Mouse (Mus musculus) heart, embryonic 16.5 days (tissue): ENCODE results near the gene Ttc4. TPM values are rescaled to one million over a fixed set of nuclear protein-coding genes. Genes with fewer than 3 reads are reported as not detected.

Source experiments
- ATAC-seq: fragments of 200-750 bp; cut with Nextera tagmentation; replicated peaks from 2 replicates; pipeline ENCODE4 v1.8.0; 2017; ENCODE audit warnings: moderate number of reproducible peaks; ENCODE audit not compliant: insufficient read depth, low FRiP score; ENCODE audit errors: extremely low read depth
- H3K27ac ChIP-seq: fragments of 300-500 bp; sonication (generic); 2 replicates; pipeline ENCODE4 v1.5.1; 2014; ENCODE audit warnings: mild to moderate bottlenecking, low read length, control low read depth, moderate library complexity
- H3K27me3 ChIP-seq: fragments of 300-500 bp; sonication (generic); 2 replicates; pipeline ENCODE4 v1.6.1; 2014; ENCODE audit warnings: low read length, mixed read lengths; ENCODE audit not compliant: control insufficient read depth, insufficient read depth
- H3K36me3 ChIP-seq: fragments of 300-500 bp; sonication (generic); 2 replicates; pipeline ENCODE4 v1.6.1; 2014; ENCODE audit not compliant: control insufficient read depth, insufficient read depth
- H3K4me1 ChIP-seq: fragments of 300-500 bp; sonication (generic); 2 replicates; pipeline ENCODE4 v1.6.1; 2014; ENCODE audit warnings: low read length, mixed read lengths; ENCODE audit not compliant: control insufficient read depth, insufficient read depth
- H3K4me2 ChIP-seq: fragments of 300-500 bp; sonication (generic); 2 replicates; pipeline ENCODE4 v1.6.1; 2014; ENCODE audit warnings: low read depth, mild to moderate bottlenecking, control low read depth, low read length
- H3K4me3 ChIP-seq: fragments of 300-500 bp; sonication (generic); 2 replicates; pipeline ENCODE4 v1.5.1; 2014; ENCODE audit warnings: mild to moderate bottlenecking, control low read depth, low read length
- H3K9ac ChIP-seq: fragments of 300-500 bp; sonication (generic); 2 replicates; pipeline ENCODE4 v1.6.1; 2014; ENCODE audit warnings: low read length, control low read depth
- H3K9me3 ChIP-seq: fragments of 300-500 bp; sonication (generic); replicated peaks from 2 replicates; pipeline ENCODE4 v1.6.1; 2016; ENCODE audit warnings: low read length; ENCODE audit not compliant: control insufficient read depth
- WGBS: fragments of 180-500 bp; shearing (Covaris S2); extraction: QIAGEN DNeasy Blood & Tissue Kit; methylation state at CpG from one replicate; pipeline ENCODE4 v1.1.7; 2014; 5-methylcytosine and 5-hydroxymethylcytosine counted together
- polyA plus RNA-seq: library from polyadenylated mRNA; unstranded; fragments of >200 nt; fragmentation: Nextera tagmentation; extraction: Ambion mirVana; gene quantifications from 2 replicates; pipeline ENCODE4 v1.2.1, GENCODE M21; 2015

Gene Ttc4
- polyA plus RNA-seq, 1 experiment from 2014 or later, result 62.8 TPM

GRCm38 (mm10) chr4:106613560-106613959 lies 65.2 kb downstream of the Ttc4 start:
- WGBS, result 59% methylated on average over 3 of the region's 3 CpGs
- H3K27ac ChIP-seq, result no peak overlapping the region
- no peak overlapping the region for H3K4me2 ChIP-seq
- H3K4me3 ChIP-seq, result no peak overlapping the region
- H3K36me3 ChIP-seq, result no peaks in the 10 kb centered on the region
- H3K9ac ChIP-seq, result no peak overlapping the region
- ATAC-seq, result no peak
- peaks cover 10% of the 10 kb centered on the region for H3K27me3 ChIP-seq
- 0 out of 2 replicates have a peak, but pooled peaks cover 2% of the 10 kb centered on the region for H3K4me1 ChIP-seq
- no peaks in the 10 kb centered on the region; the same call in 1 of the 2 replicates for H3K9me3 ChIP-seq

DNA sequence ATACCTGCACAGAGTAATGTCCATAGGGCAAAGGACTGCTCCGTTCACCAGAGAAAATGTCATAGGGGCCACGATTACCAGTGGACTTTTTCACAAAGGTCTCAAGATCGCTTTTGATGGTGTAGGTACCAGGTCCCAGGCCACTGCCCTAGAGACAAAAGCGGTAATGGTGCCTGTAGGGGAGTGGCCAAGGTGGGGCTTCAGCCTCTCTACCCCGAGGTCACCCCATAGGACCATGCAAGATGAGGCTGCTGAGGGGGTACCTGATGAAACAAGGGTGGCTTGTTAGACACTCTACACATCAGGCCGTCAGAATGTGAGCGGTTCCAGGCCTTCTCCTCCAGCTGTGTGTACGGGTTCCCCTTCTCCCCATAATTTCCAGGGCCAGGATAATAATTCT lies 65.6 kb downstream of the Ttc4 start:
- 71% methylated on average over 8 of the region's 8 CpGs for WGBS
- no peak for ATAC-seq
- Histone ChIP-seq H3K4me1 (0 out of 2 replicates have a peak, but pooled peaks cover 2% of the 10 kb centered on the region), H3K9me3 (no peaks in the 10 kb centered on the region; the same call in 1 of the 2 replicates), H3K27me3 (peaks cover 10% of the 10 kb centered on the region), H3K4me2 (no peak overlapping the region), H3K27ac (no peak overlapping the region), H3K36me3 (no peaks in the 10 kb centered on the region), H3K9ac (no peak overlapping the region), H3K4me3 (no peak overlapping the region)

Other genes with a start within 250 kb of the Ttc4 start
- 0.46 and 0.67 TPM in 2 replicates for gene Pcsk9, start 214.6 kb downstream of the Ttc4 start, polyA plus RNA-seq
- gene Bsnd, start 186.7 kb downstream of the Ttc4 start, polyA plus RNA-seq, result not detected in 2 replicates
- 1.7 and 1.9 TPM in 2 replicates for gene Dhcr24, start 117.9 kb downstream of the Ttc4 start, polyA plus RNA-seq
- gene Lexm, start 61.7 kb downstream of the Ttc4 start, polyA plus RNA-seq, result not detected in 2 replicates
- 0.50 and 0.55 TPM in 2 replicates for gene Ttc22, start 56.5 kb downstream of the Ttc4 start, polyA plus RNA-seq
- gene Pars2, start 27.9 kb downstream of the Ttc4 start, polyA plus RNA-seq, result 10.5 and 10.9 TPM in 2 replicates
- gene Mroh7, start 52.0 kb upstream of the Ttc4 start, polyA plus RNA-seq, result 0.42 and 0.54 TPM in 2 replicates
- gene Fam151a, start 54.9 kb upstream of the Ttc4 start, polyA plus RNA-seq, result 0.24 TPM in 1 of 2 replicates, not detected in the other
- gene Acot11, start 126.1 kb upstream of the Ttc4 start, polyA plus RNA-seq, result 7.9 and 8.1 TPM in 2 replicates
- gene Ssbp3, start 231.8 kb upstream of the Ttc4 start, polyA plus RNA-seq, result 51.2 and 52.9 TPM in 2 replicates